Mouse (Mus musculus) brain, embryonic 14.5 days (tissue): Measurements from ENCODE around the gene Wipf1. TPM values are rescaled to one million over a fixed set of nuclear protein-coding genes. Genes with fewer than 3 reads are reported as not detected.
"Not testable (repeated sequence)": the region's sequence is repeated elsewhere in the genome, so short reads cannot be mapped to it uniquely, and the experiment has no call there.

Experiments used
- DNase-seq: peaks from one replicate; pipeline ENCODE4 v3.0.0-alpha.2; 2011; ENCODE audit warnings: low read depth
- CTCF ChIP-seq: fragments of 200-500 bp; IDR thresholded peaks from 2 replicates; pipeline ENCODE4 v1.5.1; 2012; ENCODE audit warnings: inconsistent platforms, mild to moderate bottlenecking, moderate library complexity, borderline replicate concordance; ENCODE audit not compliant: insufficient read depth, insufficient read length; ENCODE audit errors: extremely low read depth
- POLR2A ChIP-seq: fragments of 200-500 bp; IDR thresholded peaks from 2 replicates; pipeline ENCODE4 v1.6.1; 2012; ENCODE audit warnings: mild to moderate bottlenecking, inconsistent platforms, borderline replicate concordance; ENCODE audit not compliant: poor library complexity, insufficient read depth, insufficient read length, severe bottlenecking; ENCODE audit errors: extremely low read depth
- polyA plus RNA-seq: library from polyadenylated mRNA; depleted of rRNA; stranded (reverse); fragments of >200 nt; gene quantifications from 2 replicates; pipeline ENCODE4 v1.2.3, GENCODE M21; 2012

Wipf1 gene
- polyA plus RNA-seq, 1 experiment: 3.8 TPM

- TF ChIP-seq POLR2A (no peak), CTCF (peak; percentile 80)
- DNase-seq: peak; percentile 89
These were observed 32.1 kb upstream of the Wipf1 start for GRCm38 (mm10) chr2:73561665-73562063.

GRCm38 (mm10) chr2:73560899-73561664 lies 31.5 kb upstream of the Wipf1 start:
- peak; percentile 42 for DNase-seq
- TF ChIP-seq POLR2A (no peak), CTCF (no peak)

GRCm38 (mm10) chr2:73560445-73560844 lies 30.9 kb upstream of the Wipf1 start:
- TF ChIP-seq CTCF: no peak
- TF ChIP-seq POLR2A: no peak
- DNase-seq: no peak

- no peak for DNase-seq
- TF ChIP-seq POLR2A (no peak), CTCF (no peak)
These were observed 28.4 kb upstream of the Wipf1 start for GRCm38 (mm10) chr2:73557956-73558355.

GRCm38 (mm10) chr2:73557061-73557460 lies 27.5 kb upstream of the Wipf1 start:
- DNase-seq: not testable (repeated sequence)

GRCm38 (mm10) chr2:73554389-73554788 lies 24.9 kb upstream of the Wipf1 start:
- TF ChIP-seq POLR2A: no peak
- no peak for TF ChIP-seq CTCF
- DNase-seq: no peak

GRCm38 (mm10) chr2:73552926-73553325 lies 23.4 kb upstream of the Wipf1 start:
- TF ChIP-seq POLR2A (no peak), CTCF (no peak)
- DNase-seq: no peak

GRCm38 (mm10) chr2:73550725-73551124 lies 21.2 kb upstream of the Wipf1 start:
- DNase-seq: peak; percentile 79
- TF ChIP-seq POLR2A (no peak), CTCF (peak; percentile 38; the same call in 1 of the 2 replicates)

- TF ChIP-seq POLR2A (no peak), CTCF (no peak)
- no peak for DNase-seq
These were observed 19.0 kb upstream of the Wipf1 start for GRCm38 (mm10) chr2:73548542-73548941.

- TF ChIP-seq POLR2A: no peak
- TF ChIP-seq CTCF: no peak
- no peak for DNase-seq
These were observed 17.7 kb upstream of the Wipf1 start for GRCm38 (mm10) chr2:73547256-73547655.

GRCm38 (mm10) chr2:73545556-73545955 lies 16.0 kb upstream of the Wipf1 start:
- TF ChIP-seq CTCF: no peak
- DNase-seq: peak; percentile 40

- no peak for DNase-seq
These were observed 11.1 kb upstream of the Wipf1 start for GRCm38 (mm10) chr2:73540450-73541162.

More at GRCm38 (mm10) chr2:73540450-73541162, 11.1 kb upstream of the Wipf1 start:
- no peak for TF ChIP-seq CTCF
- no peak for TF ChIP-seq POLR2A
